In the genomic region with DNA sequence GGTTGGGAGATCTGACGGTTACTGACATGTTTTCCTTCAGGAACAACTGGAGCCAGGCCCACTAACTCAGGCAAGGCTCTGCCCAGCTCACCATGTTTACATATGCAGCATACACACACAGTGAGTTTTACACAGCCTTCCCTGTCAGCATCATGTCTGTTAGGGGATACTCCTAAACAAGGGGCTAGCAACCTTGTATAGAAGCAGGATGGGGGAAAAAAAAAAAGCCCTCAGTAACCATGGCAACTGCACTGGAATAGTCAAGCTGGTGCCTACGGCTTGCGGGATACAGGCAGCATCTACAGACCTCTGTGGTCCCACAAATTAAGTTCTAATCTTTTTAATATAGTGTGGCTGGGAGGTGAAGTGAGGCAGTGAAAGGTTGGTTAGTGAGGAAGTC, we compare ENCODE assay signal across 19 mouse cellular contexts.
DNase-seq lines count a peak whose midpoint lies in the region; ATAC-seq and TF ChIP-seq lines count a peak whose summit lies in the region.
"Had no signal": no experiment of that assay in that cellular context is flagged by ENCODE, and none has a peak within 500 bp of the region (broad histone marks: within the 10 kb centered on the region; RNA-seq: fewer than 3 reads in every experiment).

No protein-coding gene starts in this region.

- TF ChIP-seq CTCF in cerebellum, adult 2 months (IDR thresholded peaks at IDR 0.05; ENCODE audit: borderline replicate concordance, insufficient read depth, low read depth, low read length): no peak

- H3K4me2 ChIP-seq in forebrain, embryonic 15.5 days (replicated peaks): no peak overlapping the region
- H3K4me2 ChIP-seq in forebrain, embryonic 12.5 days: no peak overlapping the region
- H3K4me2 ChIP-seq in neural tube, embryonic 12.5 days (replicated peaks): no peak overlapping the region
- H3K4me2 ChIP-seq in midbrain, embryonic 16.5 days (ENCODE audit: low read length): no peak overlapping the region
- H3K4me2 ChIP-seq: limb, embryonic 15.5 days had no signal

- DNase-seq in neural tube, embryonic 10.5 days (ENCODE audit: extremely low spot score, low spot score): no peak
- no peak for DNase-seq in left cerebral cortex, adult 9 months (ENCODE audit: low spot score in 2 of 2)
- no peak for DNase-seq in cerebellum, adult 2 months
- DNase-seq: adrenal gland, postnatal 14 days; cerebellum, adult 11-12 months; cerebellum, postnatal 36 days; gastrocnemius, postnatal 25 days; kidney, adult 11 months; right cerebral cortex, postnatal 14 days; thymus, postnatal 36 days had no signal

- WGBS in forebrain, embryonic 15.5 days: 27% methylated on average over 3 of the region's 3 CpGs
- 54% methylated on average over 3 of the region's 3 CpGs for WGBS in forebrain, embryonic 12.5 days
- WGBS in neural tube, embryonic 12.5 days: 50% methylated on average over 3 of the region's 3 CpGs
- 12% methylated on average over 3 of the region's 3 CpGs for WGBS in midbrain, embryonic 16.5 days
- 48% methylated on average over 3 of the region's 3 CpGs for WGBS in cerebellum, adult 2 months

- no peaks in the 10 kb centered on the region for H3K36me3 ChIP-seq in forebrain, embryonic 15.5 days
- no peaks in the 10 kb centered on the region for H3K36me3 ChIP-seq in forebrain, embryonic 12.5 days (replicated peaks)
- H3K36me3 ChIP-seq in neural tube, embryonic 12.5 days: no peaks in the 10 kb centered on the region
- H3K36me3 ChIP-seq in midbrain, embryonic 16.5 days (ENCODE audit: control insufficient read depth, insufficient read depth, low read length): no peaks in the 10 kb centered on the region
- H3K36me3 ChIP-seq: limb, embryonic 15.5 days had no signal

- no peak overlapping the region for H3K4me3 ChIP-seq in forebrain, embryonic 15.5 days
- no peak overlapping the region for H3K4me3 ChIP-seq in forebrain, embryonic 12.5 days (replicated peaks)
- H3K4me3 ChIP-seq in neural tube, embryonic 12.5 days: no peak overlapping the region
- H3K4me3 ChIP-seq in midbrain, embryonic 16.5 days (ENCODE audit: low read depth, low read length): no peak overlapping the region
- no peak overlapping the region for H3K4me3 ChIP-seq in cerebellum, adult 2 months (replicated peaks; ENCODE audit: insufficient read depth, low read depth, low read length)
- H3K4me3 ChIP-seq: erythroblast, embryonic 14.5 days; limb, embryonic 15.5 days had no signal

- no peak overlapping the region for H3K27ac ChIP-seq in forebrain, embryonic 15.5 days (replicated peaks)
- H3K27ac ChIP-seq in forebrain, embryonic 12.5 days: no peak overlapping the region
- no peak overlapping the region for H3K27ac ChIP-seq in neural tube, embryonic 12.5 days
- H3K27ac ChIP-seq in midbrain, embryonic 16.5 days (ENCODE audit: low read length): peak overlapping the region; percentile 71
- H3K27ac ChIP-seq in cerebellum, adult 2 months (ENCODE audit: insufficient read depth, low read length): no peak overlapping the region
- H3K27ac ChIP-seq: limb, embryonic 15.5 days had no signal

- no peaks in the 10 kb centered on the region for H3K27me3 ChIP-seq in forebrain, embryonic 15.5 days
- H3K27me3 ChIP-seq in forebrain, embryonic 12.5 days: no peaks in the 10 kb centered on the region
- H3K27me3 ChIP-seq in neural tube, embryonic 12.5 days (replicated peaks): no peaks in the 10 kb centered on the region
- H3K27me3 ChIP-seq in midbrain, embryonic 16.5 days (ENCODE audit: control insufficient read depth, insufficient read depth, low read depth, low read length): no peaks in the 10 kb centered on the region
- no peaks in the 10 kb centered on the region for H3K27me3 ChIP-seq in cerebellum, adult 2 months (ENCODE audit: control insufficient read depth, insufficient read depth, low read length)
- H3K27me3 ChIP-seq: limb, embryonic 15.5 days had no signal

- H3K4me1 ChIP-seq in forebrain, embryonic 15.5 days: peaks cover 7% of the 10 kb centered on the region; the same call in 1 of the 2 replicates
- peaks cover 5% of the 10 kb centered on the region for H3K4me1 ChIP-seq in forebrain, embryonic 12.5 days
- H3K4me1 ChIP-seq in neural tube, embryonic 12.5 days: 0 out of 2 replicates have a peak, but pooled peaks cover 2% of the 10 kb centered on the region
- H3K4me1 ChIP-seq in midbrain, embryonic 16.5 days (ENCODE audit: control insufficient read depth, insufficient read depth, low read length): peaks cover 15% of the 10 kb centered on the region
- no peaks in the 10 kb centered on the region; the same call in 1 of the 2 replicates for H3K4me1 ChIP-seq in cerebellum, adult 2 months (ENCODE audit: control insufficient read depth, insufficient read depth, low read length)
- H3K4me1 ChIP-seq: limb, embryonic 15.5 days had no signal

- no peak overlapping the region for H3K9ac ChIP-seq in forebrain, embryonic 15.5 days (replicated peaks)
- no peak overlapping the region for H3K9ac ChIP-seq in forebrain, embryonic 12.5 days
- no peak overlapping the region for H3K9ac ChIP-seq in neural tube, embryonic 12.5 days
- H3K9ac ChIP-seq in midbrain, embryonic 16.5 days (ENCODE audit: low read depth, low read length): 0 out of 2 replicates have a peak overlapping the region, but pooled peaks have one; percentile 30
- H3K9ac ChIP-seq: limb, embryonic 15.5 days had no signal

- peak; percentile 32; the same call in 1 of the 2 replicates for ATAC-seq in forebrain, embryonic 15.5 days (replicated peaks)
- no peak for ATAC-seq in forebrain, embryonic 12.5 days (ENCODE audit: low FRiP score)
- 0 out of 2 replicates have a peak, but pooled peaks have one; percentile 44 for ATAC-seq in neural tube, embryonic 12.5 days (ENCODE audit: low FRiP score, low read depth)
- peak; percentile 81 for ATAC-seq in midbrain, embryonic 16.5 days
- ATAC-seq: activated CD4-positive, CD25-positive, alpha-beta regulatory T cell, adult 4 months; lung, postnatal 0 days had no signal

- H3K9me3 ChIP-seq in forebrain, embryonic 15.5 days: no peaks in the 10 kb centered on the region
- H3K9me3 ChIP-seq in forebrain, embryonic 12.5 days: no peaks in the 10 kb centered on the region
- H3K9me3 ChIP-seq in neural tube, embryonic 12.5 days: no peaks in the 10 kb centered on the region
- no peaks in the 10 kb centered on the region for H3K9me3 ChIP-seq in midbrain, embryonic 16.5 days (replicated peaks; ENCODE audit: control insufficient read depth, low read length, poor library complexity, severe bottlenecking)
- H3K9me3 ChIP-seq: G1E; limb, embryonic 15.5 days had no signal

- no peak for TF ChIP-seq POLR2A in cerebellum, adult 2 months (IDR thresholded peaks at IDR 0.05; ENCODE audit: borderline replicate concordance, insufficient read depth, low read length)
